Mouse (Mus musculus) liver, postnatal 0 days (tissue): ENCODE measurements around the gene Tarbp2.

Experiments used
- CTCF ChIP-seq: sonication (generic); IDR thresholded peaks from 2 replicates; pipeline ENCODE4 v1.5.1; 2016; ENCODE audit warnings: antibody characterized with exemption, low read depth
- EP300 ChIP-seq: IDR thresholded peaks from 2 replicates; pipeline ENCODE4 v1.6.1; 2016; ENCODE audit warnings: antibody characterized with exemption, low read depth, mild to moderate bottlenecking

DNA sequence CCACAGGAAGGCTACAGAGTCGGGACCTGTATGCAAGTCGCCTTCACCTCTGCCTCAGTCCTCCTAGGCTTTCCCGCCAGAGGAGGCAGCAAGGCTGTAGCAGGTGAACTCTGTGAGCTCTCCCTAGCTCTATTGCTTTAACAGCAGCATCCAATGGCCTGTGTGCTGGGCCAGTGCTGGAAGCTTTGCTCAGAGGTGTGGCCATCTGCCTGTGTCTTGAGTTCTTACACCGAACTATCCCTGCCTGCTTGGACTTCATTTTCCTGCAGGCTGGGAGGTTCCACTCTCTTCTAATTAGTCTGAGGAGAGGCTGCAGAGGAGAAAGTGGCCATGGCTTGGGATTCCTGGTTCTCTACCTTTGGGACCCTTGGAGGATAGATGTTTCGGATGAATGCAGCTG, 6.0 kb upstream of the Tarbp2 start:
- TF ChIP-seq EP300 (no peak), CTCF (no peak)
